Mouse (Mus musculus) layer of hippocampus, postnatal 14 days (tissue): Measurements from ENCODE around the gene Iqsec1. TPM values are rescaled to one million over a fixed set of nuclear protein-coding genes. Genes with fewer than 3 reads are reported as not detected.

Source experiments
- DNase-seq, 2 experiments: peaks; one replicate each; pipeline ENCODE4 v3.0.0; 2021 to 2022; ENCODE audit warnings: low spot score in 2 of 2, mixed read lengths in 1 of 2
- total RNA-seq, 2 experiments: library from RNA; stranded (reverse); gene quantifications; 2 replicates each; pipeline ENCODE4 v1.2.3; 2021

Gene Iqsec1
- total RNA-seq, 2 experiments from 2014 or later = 220 to 234 TPM

- DNase-seq = no peak
Observed at GRCm38 (mm10) chr6:90815341-90815740, 173.1 kb downstream of the Iqsec1 start.

- no peak for DNase-seq
Observed at GRCm38 (mm10) chr6:90813526-90813925, 175.0 kb downstream of the Iqsec1 start.

DNA sequence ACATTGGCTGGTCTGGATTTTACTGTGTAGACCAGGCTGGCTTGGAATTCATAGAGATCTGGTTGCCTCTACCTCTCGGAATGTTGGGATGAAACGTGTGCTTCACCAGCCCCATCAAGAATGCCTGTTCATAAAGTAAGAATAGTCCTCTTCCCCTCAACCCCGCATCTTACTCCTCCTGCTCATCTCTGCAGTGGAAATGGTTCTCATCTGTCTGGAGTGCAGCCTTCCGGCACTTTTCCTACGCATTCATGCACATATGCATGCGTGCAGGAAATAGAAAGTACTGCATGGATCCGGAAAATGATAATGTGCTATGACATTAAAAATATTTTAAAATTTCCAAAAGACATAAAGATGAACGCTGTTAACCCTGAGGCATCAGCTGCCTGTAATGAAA lies 175.9 kb downstream of the Iqsec1 start:
- DNase-seq = no peak

DNA sequence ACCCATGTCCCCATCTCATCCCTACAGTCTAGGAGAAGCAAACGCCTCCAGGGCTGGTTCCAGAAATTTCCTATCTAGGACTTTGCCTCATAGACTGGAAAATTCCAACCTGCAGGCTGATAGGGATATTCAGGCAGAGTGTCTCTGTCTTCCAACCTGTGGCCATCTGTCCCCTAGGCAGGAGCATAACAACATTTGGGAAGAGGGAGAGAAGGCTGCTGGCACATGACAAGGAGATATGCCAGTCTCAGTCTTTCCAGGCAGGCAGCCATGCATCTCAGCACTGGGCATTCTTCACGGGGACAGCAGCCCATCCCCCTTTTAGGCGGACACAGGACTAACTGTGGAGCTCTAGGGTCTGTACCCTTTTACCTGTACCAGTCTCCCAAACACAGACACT lies 176.4 kb downstream of the Iqsec1 start:
- DNase-seq = no peak

DNA sequence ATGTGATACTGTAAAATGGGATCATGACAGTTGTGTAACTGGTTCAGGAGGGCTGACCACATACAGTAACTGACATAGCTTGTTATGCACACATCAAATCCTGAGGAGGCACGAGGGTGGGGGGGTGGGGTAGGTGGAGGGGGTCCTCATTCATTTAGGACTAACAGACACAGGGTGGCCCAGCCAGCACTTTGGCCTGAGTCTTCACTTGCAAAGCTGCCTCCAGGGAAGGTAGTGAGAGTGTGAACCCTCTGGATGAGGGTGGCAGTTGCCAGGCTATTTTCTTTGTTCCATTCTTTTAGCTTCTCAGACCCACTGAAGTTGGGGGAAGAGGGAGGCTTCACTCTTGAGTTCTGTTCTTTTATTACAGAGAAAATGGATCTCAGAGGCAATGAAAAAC lies 177.9 kb downstream of the Iqsec1 start:
- no peak for DNase-seq

DNA sequence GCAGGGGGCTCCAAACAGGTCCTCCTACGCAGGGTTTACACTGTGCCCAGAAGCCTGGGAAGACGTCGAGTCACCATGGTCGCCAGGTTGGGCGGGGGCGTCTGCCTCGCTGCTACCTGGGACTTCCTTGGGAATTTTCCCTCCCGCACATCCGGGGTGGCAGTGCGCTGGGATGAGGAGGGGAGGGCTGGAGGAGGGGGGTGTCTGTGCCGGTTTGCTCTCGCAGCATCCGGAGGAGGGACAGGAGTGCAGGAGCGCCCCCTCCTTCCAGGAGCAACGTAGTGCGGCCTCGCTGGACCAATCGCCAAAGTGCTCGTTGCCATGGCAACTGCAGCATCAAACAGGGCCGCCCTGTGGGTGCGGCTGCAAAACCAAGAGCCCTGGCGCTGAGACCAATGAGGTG lies 178.5 kb downstream of the Iqsec1 start:
- DNase-seq = peak; percentile 86 to 93

- DNase-seq = no peak
Observed at GRCm38 (mm10) chr6:90809077-90809840, 179.2 kb downstream of the Iqsec1 start.

GRCm38 (mm10) chr6:90808544-90808943 lies 179.9 kb downstream of the Iqsec1 start:
- DNase-seq = no peak

DNA sequence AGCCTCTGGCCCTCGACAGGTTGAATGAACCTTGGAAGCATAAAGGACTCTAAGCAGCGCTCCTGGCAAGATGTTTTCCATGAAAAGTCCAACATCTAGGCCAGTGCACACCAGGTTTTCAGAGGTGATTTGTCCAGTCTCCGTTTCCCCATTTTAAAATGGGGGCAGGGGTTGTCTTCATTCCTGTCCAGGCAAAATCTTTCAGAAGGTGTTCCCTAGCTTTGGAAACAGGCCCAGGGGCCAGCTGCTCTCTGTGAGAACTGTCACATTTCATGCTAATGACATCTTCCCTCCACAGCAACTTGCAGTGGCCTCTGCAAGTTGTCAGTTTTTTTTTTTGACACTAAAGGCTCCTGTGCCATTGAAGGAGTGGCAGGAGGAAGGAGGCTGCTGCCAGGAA lies 180.4 kb downstream of the Iqsec1 start:
- DNase-seq = no peak

DNA sequence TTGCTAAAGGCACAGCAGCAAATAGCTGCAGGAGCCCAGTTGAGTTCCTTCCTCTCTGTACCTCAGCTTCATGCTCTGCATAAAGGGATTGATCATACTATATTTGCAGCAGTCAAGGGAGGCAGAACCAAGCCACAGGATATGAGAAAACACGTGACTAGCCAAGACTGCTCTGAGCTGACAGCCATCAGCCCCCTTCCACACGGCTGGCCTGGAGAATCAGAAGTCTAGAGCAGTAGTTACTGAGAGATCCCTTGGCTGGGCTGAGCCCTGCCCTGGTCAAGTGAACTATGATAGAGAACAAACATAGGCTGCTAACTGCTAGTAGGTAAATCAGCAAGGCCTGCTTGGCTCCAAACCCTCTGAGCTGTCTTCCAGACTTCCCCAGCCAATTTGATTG lies 180.9 kb downstream of the Iqsec1 start:
- no peak for DNase-seq

- DNase-seq = no peak
Observed at GRCm38 (mm10) chr6:90806743-90807142, 181.7 kb downstream of the Iqsec1 start.

GRCm38 (mm10) chr6:90805101-90805500 lies 183.4 kb downstream of the Iqsec1 start:
- no peak for DNase-seq

DNA sequence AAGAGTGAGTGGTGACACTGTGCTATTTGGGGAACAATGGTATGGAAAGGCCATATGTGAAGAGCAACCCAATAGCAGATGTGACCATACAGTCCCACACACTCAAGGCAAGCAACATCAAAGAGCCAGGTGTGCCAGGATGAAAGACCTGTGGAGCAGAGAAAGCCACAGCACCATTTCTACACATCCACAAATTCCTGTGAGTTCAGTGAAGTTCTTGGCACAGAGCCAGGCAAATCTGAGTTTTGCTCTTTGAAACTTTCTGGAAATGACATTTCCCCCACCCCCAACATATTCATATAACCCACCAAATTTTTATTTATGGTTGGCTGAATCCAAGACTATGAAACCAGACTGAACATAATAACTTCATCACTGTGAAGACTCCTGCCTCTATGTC lies 183.8 kb downstream of the Iqsec1 start:
- no peak for DNase-seq

- peak; percentile 70 to 80 for DNase-seq
Observed at GRCm38 (mm10) chr6:90802604-90803003, 185.9 kb downstream of the Iqsec1 start.

DNA sequence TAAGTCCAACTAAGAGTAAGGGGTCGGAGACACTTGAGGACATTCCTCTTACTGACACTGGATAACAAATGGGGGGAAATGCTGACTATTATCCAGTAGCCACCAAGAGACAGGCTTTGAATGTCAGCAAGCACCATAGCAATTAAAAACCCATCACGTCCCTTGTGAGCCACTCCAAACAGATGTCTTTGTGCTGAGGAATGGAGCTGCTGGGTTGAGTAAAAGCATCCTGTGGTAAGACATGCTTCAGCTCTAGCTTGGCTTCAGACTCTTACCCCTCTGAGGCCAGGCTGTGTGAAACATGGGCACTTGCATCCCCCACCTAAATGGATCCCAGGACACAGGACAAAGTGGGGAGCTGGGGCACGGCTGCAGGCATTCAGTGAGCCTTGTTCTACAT lies 186.4 kb downstream of the Iqsec1 start:
- DNase-seq = no peak

DNA sequence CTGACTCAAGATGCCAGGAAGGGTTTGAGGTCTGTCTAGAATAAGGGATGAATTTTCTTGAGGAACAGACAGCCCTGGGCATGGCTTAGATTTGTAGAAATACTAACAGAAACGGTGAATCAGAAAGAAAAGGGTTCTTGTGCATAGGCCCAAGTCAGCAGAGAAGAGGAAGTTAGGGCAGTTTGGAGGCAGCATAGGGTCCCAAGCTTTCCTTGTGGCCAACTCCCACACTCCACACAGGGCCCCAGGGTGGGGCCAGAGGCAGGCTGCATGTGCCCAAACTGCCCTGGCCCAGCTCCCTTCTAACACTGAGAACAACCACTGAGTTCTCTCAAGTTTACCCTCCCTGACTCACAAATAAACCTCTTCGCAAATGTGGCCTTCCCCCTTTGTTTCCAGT lies 187.7 kb downstream of the Iqsec1 start:
- DNase-seq = no peak

GRCm38 (mm10) chr6:90799116-90799515 lies 189.4 kb downstream of the Iqsec1 start:
- peak; percentile 48 to 73 for DNase-seq

GRCm38 (mm10) chr6:90798201-90798600 lies 190.3 kb downstream of the Iqsec1 start:
- DNase-seq = no peak

GRCm38 (mm10) chr6:90796902-90797596 lies 191.4 kb downstream of the Iqsec1 start:
- no peak for DNase-seq

GRCm38 (mm10) chr6:90790901-90791300 lies 197.6 kb downstream of the Iqsec1 start:
- DNase-seq = no peak

DNA sequence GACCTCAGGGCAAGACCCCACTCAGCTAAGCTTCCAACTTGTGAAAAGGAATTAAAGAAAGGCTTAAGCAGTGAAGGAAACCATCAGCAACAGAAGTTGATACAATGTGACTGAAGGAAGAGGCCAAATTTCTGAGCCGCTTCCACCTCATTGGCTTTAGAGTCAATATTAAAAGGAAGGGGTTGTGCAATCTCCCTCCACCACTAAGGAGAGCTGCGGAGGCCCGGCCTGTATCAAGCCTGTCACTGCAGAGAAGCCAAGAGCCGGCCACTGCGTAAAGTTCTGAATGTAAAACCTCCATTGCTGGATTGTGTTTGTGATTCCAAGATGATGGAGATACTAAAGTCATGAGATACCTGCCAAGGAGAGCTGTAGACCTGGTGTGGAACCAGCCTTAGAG lies 199.0 kb downstream of the Iqsec1 start:
- no peak for DNase-seq

- DNase-seq = no peak
Observed at GRCm38 (mm10) chr6:90787587-90787986, 200.9 kb downstream of the Iqsec1 start.

GRCm38 (mm10) chr6:90787036-90787435 lies 201.4 kb downstream of the Iqsec1 start:
- no peak for DNase-seq
